Mouse (Mus musculus) right cerebral cortex, adult 2 months (tissue): ENCODE measurements at regions not wholly inside any gene's neighbourhood (a gene's known extent, or its start where the extent isn't known, plus 50 kb on each side); places are given as distances from the start of the nearest gene placed in this dataset.
A peak's percentile ranks its signal among the peaks of the same experiment; 100 is the strongest.

Experiments used
- DNase-seq, 2 experiments: peaks; one replicate each; pipeline ENCODE4 v3.0.0; 2021 to 2022; ENCODE audit warnings: low spot score in 2 of 2

- DNase-seq, result no peak
These were observed 268.5 kb downstream of the Dio2 start for GRCm38 (mm10) chr12:90469754-90470153.

GRCm38 (mm10) chr12:90460121-90460520 is 278.1 kb downstream of the Dio2 start:
- DNase-seq, result peak in 1 of 2 experiments; percentile 4

GRCm38 (mm10) chr12:90440672-90441071 is 297.6 kb downstream of the Dio2 start:
- no peak for DNase-seq

GRCm38 (mm10) chr12:90425276-90426063 is 312.8 kb downstream of the Dio2 start:
- DNase-seq, result peak; percentile 6 to 34

- no peak for DNase-seq
These were observed 320.5 kb downstream of the Dio2 start for GRCm38 (mm10) chr12:90417590-90418221.

- DNase-seq, result no peak
These were observed 329.5 kb downstream of the Dio2 start for GRCm38 (mm10) chr12:90408716-90409115.

- peak; percentile 15 to 21 for DNase-seq
These were observed 339.7 kb downstream of the Dio2 start for GRCm38 (mm10) chr12:90398564-90398963.
